Mouse (Mus musculus) ES-Bruce4 (cell line): ENCODE measurements around the gene Zfp638.

Experiments used
- CTCF ChIP-seq: IDR thresholded peaks from one replicate; pipeline ENCODE4 v1.8.1; 2011; ENCODE audit warnings: low read depth, low read length
- EP300 ChIP-seq: IDR thresholded peaks from 2 replicates; pipeline ENCODE4 v1.6.1; 2011; ENCODE audit warnings: low read depth, low read length; ENCODE audit not compliant: insufficient read depth
- POLR2A ChIP-seq: IDR thresholded peaks from one replicate; pipeline ENCODE4 v1.8.1; 2011; ENCODE audit warnings: low read length; ENCODE audit not compliant: insufficient read depth

- TF ChIP-seq CTCF: no peak
- no peak for TF ChIP-seq POLR2A
- no peak for TF ChIP-seq EP300
These were observed at the start of gene Zfp638 for GRCm38 (mm10) chr6:83866954-83867597.
